Mouse (Mus musculus): ENCODE measurements around the gene Gm20388. TPM values are rescaled to one million over a fixed set of nuclear protein-coding genes. Genes with fewer than 3 reads are reported as not detected.

Gm20388 gene
- total and polyA plus RNA-seq, 3 experiments: 0.02 to 0.05 TPM; not detected in 1

DNA sequence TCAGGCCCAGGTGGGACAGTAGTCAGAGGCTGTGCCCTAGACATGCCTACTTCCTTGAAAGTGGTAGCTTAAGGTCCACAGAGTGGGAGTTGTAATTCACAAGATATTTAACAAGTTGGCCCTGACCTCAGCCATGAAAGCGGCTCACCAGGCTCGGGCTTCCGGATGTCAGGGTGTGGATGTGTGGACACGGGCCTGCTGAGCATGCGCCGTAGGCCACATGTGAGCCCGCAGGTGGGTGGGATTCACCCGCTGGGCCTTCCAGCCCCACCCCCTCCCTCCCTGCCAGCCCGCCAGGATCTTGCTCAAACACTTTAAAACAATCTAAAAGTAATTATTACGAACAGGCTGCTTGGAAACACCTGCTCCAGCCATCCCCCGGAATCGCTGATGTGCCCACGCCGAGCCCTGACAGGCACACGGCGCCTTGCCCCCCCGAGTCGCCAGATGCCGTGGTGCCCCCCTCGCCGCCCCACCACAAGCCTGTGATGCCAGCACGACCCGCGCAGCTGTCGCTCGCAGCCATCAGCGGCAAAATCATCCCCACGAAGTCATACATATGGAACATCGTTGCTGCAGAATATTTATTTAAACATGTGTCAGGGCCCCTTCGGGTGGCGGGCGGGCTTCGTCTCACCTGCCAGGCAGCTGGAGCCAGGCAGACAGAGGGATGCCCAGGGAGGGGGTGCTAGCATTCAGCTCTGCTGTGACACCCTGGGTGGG lies 488.7 kb downstream of the Gm20388 start:
- Histone ChIP-seq H3K36me3 (replicated peaks) (no peaks in the 10 kb centered on the region), H3K4me1 (ENCODE audit: insufficient read depth, low read depth, low read length) (peaks cover 4% of the 10 kb centered on the region; the same call in 1 of the 2 replicates), H3K4me3 (ENCODE audit: low read depth, low read length) (no peak overlapping the region), H3K27me3 (ENCODE audit: insufficient read depth, low read length) (peaks cover 81% of the 10 kb centered on the region), H3K9me3 (replicated peaks) (peaks cover 5% of the 10 kb centered on the region)
- ATAC-seq (ENCODE audit: extremely low read depth, insufficient number of reproducible peaks, low FRiP score, poor library complexity, severe bottlenecking) (no peak), DNase-seq (ENCODE audit: low spot score) (no peak)
- TF ChIP-seq CTCF (IDR thresholded peaks at IDR 0.05; ENCODE audit: low read depth, low read length) (no peak), POLR2AphosphoS5 (IDR thresholded peaks at IDR 0.05; ENCODE audit: insufficient replicate concordance, low read depth, low read length) (no peak), TAL1 (conservative IDR thresholded peaks at IDR 0.05; ENCODE audit: low read depth, low read length) (no peak), GATA1 (IDR thresholded peaks at IDR 0.05; ENCODE audit: borderline replicate concordance, low read length) (no peak), GATA2 (IDR thresholded peaks at IDR 0.05; ENCODE audit: borderline replicate concordance, low read depth, low read length) (no peak)

DNA sequence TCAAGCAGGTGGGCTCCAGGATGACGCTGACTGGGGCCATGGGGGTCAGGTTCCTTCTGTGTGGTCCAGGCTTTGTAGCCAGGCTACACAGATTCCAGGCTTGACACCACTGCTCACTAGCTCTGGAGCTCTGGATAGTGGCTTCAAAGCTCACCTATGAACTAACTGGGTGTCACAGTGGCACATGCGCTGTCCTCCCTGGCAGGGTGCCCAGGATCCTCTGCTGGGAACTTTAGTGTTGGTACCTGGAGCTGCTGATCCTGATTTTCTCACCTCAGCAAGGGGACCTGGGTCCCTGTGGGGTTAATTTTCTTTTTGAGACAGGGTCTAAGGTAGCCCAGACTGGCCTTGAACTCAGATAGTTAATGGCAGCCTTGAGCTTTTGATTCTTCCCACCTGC lies 490.6 kb downstream of the Gm20388 start:
- TF ChIP-seq GATA2 (IDR thresholded peaks at IDR 0.05; ENCODE audit: borderline replicate concordance, low read depth, low read length): no peak
- no peak for TF ChIP-seq GATA1 (IDR thresholded peaks at IDR 0.05; ENCODE audit: borderline replicate concordance, low read length)
- no peak for TF ChIP-seq TAL1 (conservative IDR thresholded peaks at IDR 0.05; ENCODE audit: low read depth, low read length)
- no peak for TF ChIP-seq POLR2AphosphoS5 (IDR thresholded peaks at IDR 0.05; ENCODE audit: insufficient replicate concordance, low read depth, low read length)
- no peak for TF ChIP-seq CTCF (IDR thresholded peaks at IDR 0.05; ENCODE audit: low read depth, low read length)
- Histone ChIP-seq H3K9me3 (replicated peaks) (peaks cover 2% of the 10 kb centered on the region), H3K36me3 (replicated peaks) (no peaks in the 10 kb centered on the region), H3K4me1 (ENCODE audit: insufficient read depth, low read depth, low read length) (peaks cover 4% of the 10 kb centered on the region; the same call in 1 of the 2 replicates), H3K27me3 (ENCODE audit: insufficient read depth, low read length) (peaks cover 93% of the 10 kb centered on the region), H3K4me3 (ENCODE audit: low read depth, low read length) (no peak overlapping the region)
- ATAC-seq (ENCODE audit: extremely low read depth, insufficient number of reproducible peaks, low FRiP score, poor library complexity, severe bottlenecking) (no peak), DNase-seq (ENCODE audit: low spot score) (no peak)

DNA sequence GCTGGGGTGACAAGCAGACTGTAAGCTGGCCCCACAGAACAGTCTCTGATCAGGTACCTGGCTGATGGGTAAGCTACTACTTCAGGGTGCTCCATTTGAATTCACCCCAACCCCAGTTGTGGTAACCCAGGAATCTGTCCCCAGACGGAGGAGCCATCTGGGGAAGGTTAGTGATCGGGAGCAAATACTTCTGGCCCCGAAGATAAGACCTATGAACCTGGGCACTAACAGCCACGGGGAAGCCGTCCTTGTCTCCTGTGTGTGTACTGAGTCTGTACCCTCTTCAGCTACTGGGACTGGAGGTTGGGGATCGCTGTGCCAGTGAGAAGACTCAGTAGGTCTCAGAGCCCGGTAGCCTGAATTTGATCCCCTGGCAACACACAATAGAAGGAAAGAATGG lies 491.1 kb downstream of the Gm20388 start:
- DNase-seq (ENCODE audit: low spot score): no peak
- TF ChIP-seq GATA1 (IDR thresholded peaks at IDR 0.05; ENCODE audit: borderline replicate concordance, low read length): no peak
- TF ChIP-seq POLR2AphosphoS5 (IDR thresholded peaks at IDR 0.05; ENCODE audit: insufficient replicate concordance, low read depth, low read length): no peak
- no peak for TF ChIP-seq CTCF (IDR thresholded peaks at IDR 0.05; ENCODE audit: low read depth, low read length)
- TF ChIP-seq TAL1 (conservative IDR thresholded peaks at IDR 0.05; ENCODE audit: low read depth, low read length): no peak
- TF ChIP-seq GATA2 (IDR thresholded peaks at IDR 0.05; ENCODE audit: borderline replicate concordance, low read depth, low read length): no peak
- peaks cover 4% of the 10 kb centered on the region; the same call in 1 of the 2 replicates for H3K4me1 ChIP-seq (ENCODE audit: insufficient read depth, low read depth, low read length)
- H3K9me3 ChIP-seq (replicated peaks): no peaks in the 10 kb centered on the region
- no peaks in the 10 kb centered on the region for H3K36me3 ChIP-seq (replicated peaks)
- H3K4me3 ChIP-seq (ENCODE audit: low read depth, low read length): no peak overlapping the region
- ATAC-seq (ENCODE audit: extremely low read depth, insufficient number of reproducible peaks, low FRiP score, poor library complexity, severe bottlenecking): no peak
- peaks cover 95% of the 10 kb centered on the region for H3K27me3 ChIP-seq (ENCODE audit: insufficient read depth, low read length)

DNA sequence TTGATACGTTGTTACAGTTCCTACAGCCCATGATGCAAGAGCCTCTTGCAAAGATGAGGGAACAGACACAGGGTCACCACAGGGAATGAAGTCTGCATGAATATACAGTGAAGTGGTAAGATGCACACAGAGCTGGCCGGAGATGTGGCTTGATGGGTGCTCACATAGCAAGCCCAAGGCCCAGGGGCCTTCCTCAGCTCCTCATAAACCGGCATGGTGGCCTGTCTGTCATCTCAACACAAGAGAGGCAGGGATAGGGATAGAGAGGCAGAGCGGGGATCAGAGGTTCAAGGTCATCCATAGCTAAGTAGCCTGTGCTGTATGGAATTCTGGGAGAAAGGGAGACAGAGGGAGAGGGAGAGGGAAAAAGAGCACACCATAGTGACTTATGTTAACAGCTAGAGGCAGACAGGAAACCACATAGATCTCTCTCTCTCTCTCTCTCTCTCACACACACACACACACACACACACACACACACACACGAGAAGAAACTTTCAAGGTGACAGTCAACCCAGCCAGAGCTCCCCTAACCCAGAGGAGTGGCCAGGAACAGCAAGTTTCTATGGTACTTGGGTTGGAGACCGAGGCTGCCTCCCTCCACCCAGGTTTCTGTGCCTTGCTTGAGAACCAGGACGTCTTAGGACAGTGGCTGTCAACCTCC lies 493.1 kb downstream of the Gm20388 start:
- peaks cover 12% of the 10 kb centered on the region for H3K4me1 ChIP-seq (ENCODE audit: insufficient read depth, low read depth, low read length)
- DNase-seq (ENCODE audit: low spot score): no peak

DNA sequence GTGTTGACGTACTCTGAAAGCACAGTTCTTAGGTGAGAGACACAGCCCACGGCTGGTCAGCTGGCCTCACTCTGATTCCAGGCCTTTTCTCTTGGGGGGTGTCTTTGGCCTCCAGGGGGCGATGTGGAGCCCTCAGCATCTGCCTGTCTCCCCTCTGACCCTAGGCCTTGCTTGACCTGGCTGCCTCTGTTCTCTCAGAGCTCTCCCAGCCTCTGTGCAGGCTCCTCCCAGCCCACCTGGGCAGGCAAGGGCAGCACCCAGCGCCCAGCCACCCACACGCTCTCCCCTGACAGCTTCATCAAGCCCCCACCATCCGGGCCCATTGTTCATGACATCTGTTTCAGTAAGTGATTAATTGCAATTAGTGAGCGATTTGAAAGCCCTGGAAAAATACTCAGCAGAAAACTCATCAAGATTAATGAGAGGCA lies 494.0 kb downstream of the Gm20388 start:
- no peaks in the 10 kb centered on the region for H3K9me3 ChIP-seq (replicated peaks)
- no peak for TF ChIP-seq GATA1 (IDR thresholded peaks at IDR 0.05; ENCODE audit: borderline replicate concordance, low read length)
- peak; percentile 64 for TF ChIP-seq CTCF (IDR thresholded peaks at IDR 0.05; ENCODE audit: low read depth, low read length)
- DNase-seq (ENCODE audit: low spot score): peak; percentile 52
- peaks cover 12% of the 10 kb centered on the region for H3K4me1 ChIP-seq (ENCODE audit: insufficient read depth, low read depth, low read length)
- H3K36me3 ChIP-seq (replicated peaks): no peaks in the 10 kb centered on the region
- H3K27me3 ChIP-seq (ENCODE audit: insufficient read depth, low read length): peaks cover 95% of the 10 kb centered on the region
- no peak overlapping the region for H3K4me3 ChIP-seq (ENCODE audit: low read depth, low read length)
- no peak; the same call in 1 of the 2 replicates for ATAC-seq (ENCODE audit: extremely low read depth, insufficient number of reproducible peaks, low FRiP score, poor library complexity, severe bottlenecking)

More for the DNA sequence above, 493.1 kb downstream of the Gm20388 start:
- no peak overlapping the region for H3K4me3 ChIP-seq (ENCODE audit: low read depth, low read length)
- TF ChIP-seq CTCF (IDR thresholded peaks at IDR 0.05; ENCODE audit: low read depth, low read length) (no peak), TAL1 (conservative IDR thresholded peaks at IDR 0.05; ENCODE audit: low read depth, low read length) (no peak)
- no peak for ATAC-seq (ENCODE audit: extremely low read depth, insufficient number of reproducible peaks, low FRiP score, poor library complexity, severe bottlenecking)
- no peaks in the 10 kb centered on the region for H3K36me3 ChIP-seq (replicated peaks)
- no peaks in the 10 kb centered on the region for H3K9me3 ChIP-seq (replicated peaks)
- H3K27me3 ChIP-seq (ENCODE audit: insufficient read depth, low read length): peaks cover 95% of the 10 kb centered on the region

DNA sequence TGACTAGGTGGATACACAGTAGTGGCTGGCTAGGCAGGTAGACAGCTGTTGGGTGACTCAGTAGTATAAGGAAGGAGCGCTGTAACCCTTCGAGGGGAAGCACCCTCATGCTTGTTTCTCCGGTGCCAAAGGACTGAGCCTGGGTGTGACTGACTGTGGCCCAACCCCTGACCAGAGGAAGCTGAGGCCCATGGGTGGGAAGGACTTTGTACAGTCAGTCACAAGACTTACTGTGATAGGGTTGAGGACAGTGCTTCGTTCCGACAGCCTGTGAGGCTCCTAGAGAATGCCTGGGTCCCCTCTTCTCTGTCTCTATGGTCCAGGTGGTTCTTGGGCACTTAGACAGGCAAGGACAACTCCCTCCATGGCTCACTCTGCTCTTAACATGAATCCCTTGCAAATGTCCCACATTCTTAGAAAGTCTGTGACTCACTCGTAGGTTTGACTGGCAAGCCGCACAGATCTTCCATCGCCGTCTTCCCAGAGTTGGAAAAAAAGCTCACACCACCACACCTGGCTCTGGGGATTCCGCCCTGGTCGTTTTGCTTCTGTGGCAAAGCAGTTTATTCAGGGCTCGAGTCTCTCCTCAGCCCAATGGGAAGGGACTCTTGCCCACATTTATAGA lies 495.5 kb downstream of the Gm20388 start:
- Histone ChIP-seq H3K4me1 (ENCODE audit: insufficient read depth, low read depth, low read length) (peaks cover 12% of the 10 kb centered on the region), H3K36me3 (replicated peaks) (no peaks in the 10 kb centered on the region), H3K27me3 (ENCODE audit: insufficient read depth, low read length) (peaks cover 97% of the 10 kb centered on the region), H3K9me3 (replicated peaks) (no peaks in the 10 kb centered on the region), H3K4me3 (ENCODE audit: low read depth, low read length) (no peak overlapping the region)
- TF ChIP-seq CTCF (IDR thresholded peaks at IDR 0.05; ENCODE audit: low read depth, low read length) (no peak), GATA2 (IDR thresholded peaks at IDR 0.05; ENCODE audit: borderline replicate concordance, low read depth, low read length) (no peak), TAL1 (conservative IDR thresholded peaks at IDR 0.05; ENCODE audit: low read depth, low read length) (no peak), POLR2AphosphoS5 (IDR thresholded peaks at IDR 0.05; ENCODE audit: insufficient replicate concordance, low read depth, low read length) (no peak), GATA1 (IDR thresholded peaks at IDR 0.05; ENCODE audit: borderline replicate concordance, low read length) (no peak)
- DNase-seq (ENCODE audit: low spot score) (no peak), ATAC-seq (ENCODE audit: extremely low read depth, insufficient number of reproducible peaks, low FRiP score, poor library complexity, severe bottlenecking) (no peak)

All from G1E (cell line).